Mouse (Mus musculus) ES-Bruce4 (cell line): ENCODE data around the gene Tmem43.

ENCODE experiments used
- CTCF ChIP-seq: IDR thresholded peaks from one replicate; pipeline ENCODE4 v1.8.1; 2011; ENCODE audit warnings: low read depth, low read length
- POLR2A ChIP-seq: IDR thresholded peaks from one replicate; pipeline ENCODE4 v1.8.1; 2011; ENCODE audit warnings: low read length; ENCODE audit not compliant: insufficient read depth

GRCm38 (mm10) chr6:91528265-91528664, 54.8 kb downstream of the Tmem43 start:
- no peak for TF ChIP-seq CTCF
- no peak for TF ChIP-seq POLR2A
